Mouse (Mus musculus): ENCODE data around the gene Lnpep.
A peak's percentile ranks its signal among the peaks of the same experiment; 100 is the strongest.

The Lnpep gene

DNA sequence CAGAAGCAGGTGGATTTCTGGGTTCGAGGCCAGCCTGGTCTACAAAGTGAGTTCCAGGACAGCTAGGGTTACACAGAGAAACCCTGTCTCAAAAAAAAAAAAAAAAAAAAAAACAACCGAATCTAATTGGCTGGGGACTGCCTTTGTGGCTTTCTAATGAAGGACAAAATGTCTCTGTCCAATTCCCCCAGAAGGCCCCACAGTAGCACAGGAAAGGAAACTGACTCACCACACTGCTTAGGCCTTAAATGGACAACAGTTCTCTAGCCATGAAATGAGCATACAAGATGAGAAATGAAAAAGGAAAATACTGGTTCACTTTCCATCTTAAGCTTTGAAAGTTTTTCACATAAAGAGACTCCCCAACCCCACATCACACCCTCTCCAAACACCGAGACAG is 15.3 kb downstream of the Lnpep start:
- no peak for ATAC-seq (ENCODE audit: low TSS enrichment)

DNA sequence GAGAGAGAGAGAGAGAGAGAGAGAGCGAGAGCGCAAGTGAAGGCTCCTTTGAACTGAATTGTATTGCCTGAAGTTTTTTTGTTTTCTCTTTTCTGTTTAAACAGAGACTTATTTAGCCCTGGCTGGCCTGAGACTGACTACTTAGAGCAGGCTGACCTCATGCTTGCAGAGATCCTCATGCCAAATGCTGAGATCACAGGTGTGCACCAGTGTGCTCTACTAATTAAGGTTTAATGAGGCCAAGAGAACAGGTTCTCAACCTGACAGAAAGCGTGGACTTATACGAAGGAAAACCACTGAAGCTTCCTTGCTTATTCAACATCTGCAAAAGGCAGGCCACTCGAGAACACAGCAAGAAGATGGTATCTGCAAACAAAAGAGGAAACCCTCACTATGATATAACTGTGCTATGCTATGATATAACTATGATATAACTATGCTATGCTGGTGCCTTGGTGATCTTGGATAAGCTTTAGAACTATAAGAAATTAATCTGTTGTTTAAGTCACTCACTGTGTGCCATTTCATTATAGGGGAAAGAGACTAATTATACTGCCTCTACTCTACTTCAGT is 16.3 kb downstream of the Lnpep start:
- no peak; the same call in 1 of the 2 replicates for ATAC-seq (ENCODE audit: low TSS enrichment)

DNA sequence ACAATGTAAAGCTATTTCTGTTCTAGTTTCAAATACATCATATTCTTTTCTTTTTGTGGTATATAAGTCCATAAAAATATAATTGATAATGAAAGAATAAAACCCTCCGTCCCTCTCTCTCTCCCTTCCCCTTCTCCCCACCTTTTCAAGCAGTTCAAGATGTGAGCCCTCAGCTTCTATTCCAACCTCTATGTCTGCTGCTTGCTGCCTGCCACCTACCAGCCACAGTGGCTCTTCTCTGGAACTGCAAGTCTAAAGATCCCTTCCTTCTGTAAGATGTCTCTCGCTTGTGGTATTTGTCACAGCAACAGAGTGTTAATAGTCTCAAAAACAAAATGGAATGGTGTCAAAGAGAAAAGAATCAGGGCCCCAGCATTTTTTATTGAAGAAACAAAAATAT is 20.3 kb downstream of the Lnpep start:
- peak; percentile 66; the same call in 1 of the 2 replicates for ATAC-seq (ENCODE audit: low TSS enrichment)

DNA sequence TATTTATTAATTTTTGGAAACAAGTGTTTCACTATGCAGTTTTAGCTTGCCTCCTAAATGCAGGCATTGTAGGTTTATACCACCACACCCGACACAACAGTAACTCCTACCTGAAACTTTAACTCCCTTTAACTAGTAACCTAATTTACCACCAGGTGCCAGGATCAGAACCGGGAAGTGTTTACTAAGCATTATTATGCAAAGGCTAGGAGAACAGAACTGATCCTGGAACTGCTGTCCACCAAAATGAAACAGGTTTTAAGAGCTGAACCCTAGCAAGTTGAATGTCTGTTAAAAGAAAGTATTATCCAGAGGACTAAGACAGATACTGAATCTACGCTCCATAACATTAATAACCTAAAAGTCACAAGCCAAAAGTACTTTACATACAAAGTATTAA is 21.2 kb downstream of the Lnpep start:
- no peak for ATAC-seq (ENCODE audit: low TSS enrichment)

DNA sequence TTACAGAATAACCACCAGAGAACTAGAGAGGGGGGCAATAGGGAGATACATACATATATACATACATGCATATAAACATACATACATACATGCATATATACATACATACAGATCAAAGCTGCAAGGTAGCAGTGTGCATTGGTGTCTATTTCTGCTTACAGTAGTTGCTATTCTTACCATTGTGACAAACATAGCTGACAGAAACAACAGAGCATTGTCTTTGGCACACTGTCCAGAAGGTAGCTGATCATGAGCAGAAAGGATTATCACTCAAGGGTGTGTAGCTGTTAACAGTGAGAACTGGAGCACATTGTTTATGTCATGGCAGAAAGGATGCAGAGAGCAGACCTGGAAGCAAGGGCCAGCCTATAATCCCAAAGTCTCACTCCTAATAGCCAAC is 22.1 kb downstream of the Lnpep start:
- no peak for ATAC-seq (ENCODE audit: low TSS enrichment)

DNA sequence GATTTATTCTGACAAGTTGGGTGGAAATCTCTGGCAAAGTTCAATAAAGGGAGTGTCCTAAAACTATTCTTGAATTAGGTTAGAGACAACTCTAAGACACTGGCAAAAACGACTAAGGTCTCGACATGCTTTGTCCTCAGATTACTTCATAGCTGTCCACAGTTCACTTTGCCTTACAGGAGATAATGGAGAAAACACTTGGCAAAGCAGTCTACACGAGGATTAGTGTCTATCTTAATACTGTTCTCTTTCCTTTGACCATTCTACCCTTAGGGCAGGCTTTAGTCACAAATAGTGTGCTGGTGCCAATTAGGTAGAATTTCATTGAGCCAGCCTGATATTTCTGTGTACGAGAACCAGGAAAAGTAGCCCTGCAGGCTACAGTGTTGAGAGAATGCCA is 22.5 kb downstream of the Lnpep start:
- ATAC-seq (ENCODE audit: low TSS enrichment) = no peak

DNA sequence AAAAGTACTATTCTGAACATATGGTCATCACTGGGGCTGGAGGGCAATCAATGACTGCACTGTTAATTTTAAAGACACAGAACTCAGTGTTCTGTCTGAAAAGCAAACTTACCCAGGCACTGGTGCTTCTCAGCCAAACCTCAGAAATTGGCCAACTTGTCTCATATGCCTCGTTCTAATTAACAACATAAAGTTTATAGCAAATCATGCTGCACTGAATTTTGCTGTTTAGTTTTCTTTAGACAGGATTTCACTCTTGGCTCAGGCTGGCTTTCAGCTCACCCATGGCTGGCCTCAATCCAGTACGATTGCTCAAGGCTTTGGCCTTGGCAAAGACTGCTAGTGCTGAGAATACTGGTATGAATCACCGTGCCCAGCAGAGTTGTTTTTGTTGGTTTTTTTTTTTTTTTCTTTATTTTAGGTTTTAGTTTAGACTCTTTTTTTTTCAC is 24.0 kb downstream of the Lnpep start:
- peak; percentile 74; the same call in 1 of the 2 replicates for ATAC-seq (ENCODE audit: low TSS enrichment)

DNA sequence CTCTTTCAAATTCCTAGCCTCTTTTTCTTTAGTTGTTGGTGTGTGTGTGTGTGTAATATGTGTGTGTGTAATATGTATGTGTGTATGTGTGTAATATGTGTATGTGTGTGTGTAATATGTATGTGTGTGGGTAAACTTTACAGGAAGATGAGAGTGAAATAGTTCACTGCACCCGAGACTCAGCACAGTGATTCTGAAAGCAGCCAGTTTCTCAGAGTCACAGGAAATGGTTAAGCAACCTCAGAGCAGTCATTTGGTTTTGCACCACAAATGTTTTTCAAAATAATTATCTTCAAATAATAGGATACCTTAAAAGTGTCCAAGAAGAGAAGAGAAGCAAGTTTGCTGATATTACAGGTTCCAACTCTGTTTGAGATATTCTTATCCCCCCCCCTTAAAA is 24.8 kb downstream of the Lnpep start:
- ATAC-seq (ENCODE audit: low TSS enrichment) = no peak

DNA sequence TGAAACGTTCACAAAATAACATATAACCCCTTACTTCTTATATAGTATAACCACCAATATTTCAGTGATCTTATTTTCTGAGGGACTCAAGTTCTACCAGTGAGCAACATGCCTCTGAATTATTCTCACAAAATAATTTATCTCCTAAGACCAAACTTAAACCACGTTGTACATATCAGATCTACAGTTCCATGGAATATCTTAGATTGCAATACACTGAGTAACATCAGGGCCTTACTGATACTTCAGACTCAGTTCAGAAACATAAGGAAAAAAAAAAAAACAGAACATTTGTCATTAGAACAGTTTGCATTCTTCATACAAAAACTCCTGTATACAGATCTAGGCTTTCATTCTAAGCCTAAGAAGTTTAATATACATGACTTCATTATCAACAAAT is 26.5 kb downstream of the Lnpep start:
- ATAC-seq (ENCODE audit: low TSS enrichment) = no peak

DNA sequence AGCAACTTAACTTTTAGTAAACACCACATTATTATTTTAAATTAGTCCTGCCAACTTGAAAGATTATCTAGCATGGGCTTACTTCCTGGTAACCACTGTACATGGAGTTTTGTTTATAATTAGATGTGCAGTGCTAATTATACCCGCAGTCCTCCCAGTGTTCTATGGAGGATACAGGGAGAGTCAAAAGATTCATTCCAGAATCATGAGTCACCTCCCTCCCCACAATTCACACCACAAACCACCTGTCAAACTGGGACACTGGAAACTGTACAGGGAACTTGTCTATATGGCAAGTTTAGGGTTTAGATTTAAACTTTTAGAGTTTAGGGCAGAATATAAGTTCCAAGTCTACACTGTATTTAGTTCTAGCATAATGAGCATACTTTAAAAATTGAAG is 31.9 kb downstream of the Lnpep start:
- ATAC-seq (ENCODE audit: low TSS enrichment) = peak; percentile 98

DNA sequence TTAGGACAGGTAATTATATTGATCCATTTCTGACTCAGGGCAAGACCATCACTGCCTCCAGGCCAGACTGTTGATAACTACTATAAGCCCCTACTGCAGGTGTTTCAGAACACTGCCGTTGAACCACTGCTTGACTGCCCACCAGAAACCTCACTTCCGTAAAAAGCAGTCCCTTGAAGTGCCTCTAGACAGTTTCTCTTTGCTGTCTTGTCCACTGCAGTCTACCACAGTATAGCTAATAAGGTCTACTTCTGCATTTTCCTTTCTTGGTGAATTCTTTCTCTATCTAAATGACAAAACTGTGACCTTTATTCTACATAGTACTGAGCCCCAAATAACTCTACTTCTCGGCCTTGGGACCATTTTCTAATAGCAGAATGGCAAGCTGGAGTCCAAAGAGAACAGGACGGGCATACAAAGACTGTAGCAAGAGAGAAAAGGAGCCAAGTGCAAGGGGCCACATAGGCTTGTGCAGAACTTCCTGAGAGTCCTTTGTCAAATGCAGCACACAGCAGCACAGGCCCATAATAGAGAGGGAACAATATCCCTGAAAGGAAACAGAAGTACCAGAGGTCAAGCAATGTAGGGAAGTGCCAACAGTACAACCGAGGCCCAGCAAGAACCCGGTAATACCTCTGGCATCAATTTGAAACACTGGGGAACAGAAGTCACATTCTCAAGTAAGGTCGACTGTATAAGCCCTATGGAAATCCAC is 37.4 kb downstream of the Lnpep start:
- ATAC-seq (ENCODE audit: low TSS enrichment) = peak; percentile 34; the same call in 1 of the 2 replicates

DNA sequence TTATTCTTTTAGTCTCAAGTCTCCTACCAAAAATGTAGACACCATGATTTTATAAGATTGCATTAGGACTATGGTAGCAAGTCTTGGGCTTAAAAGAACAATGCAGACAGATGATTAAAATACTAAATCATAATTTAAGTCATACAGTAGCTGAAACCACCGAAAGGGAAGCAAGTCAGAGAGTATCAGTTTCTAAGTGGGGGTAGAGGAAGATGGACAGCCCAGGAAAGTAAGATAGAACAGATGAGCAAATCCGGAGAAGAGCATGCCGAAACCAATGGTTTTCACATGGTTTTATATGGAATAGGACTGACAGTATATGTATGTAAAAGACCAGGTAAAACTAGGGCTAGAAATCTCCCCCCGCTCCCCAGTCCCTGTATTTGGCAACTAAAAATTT is 39.7 kb downstream of the Lnpep start:
- no peak for ATAC-seq (ENCODE audit: low TSS enrichment)

DNA sequence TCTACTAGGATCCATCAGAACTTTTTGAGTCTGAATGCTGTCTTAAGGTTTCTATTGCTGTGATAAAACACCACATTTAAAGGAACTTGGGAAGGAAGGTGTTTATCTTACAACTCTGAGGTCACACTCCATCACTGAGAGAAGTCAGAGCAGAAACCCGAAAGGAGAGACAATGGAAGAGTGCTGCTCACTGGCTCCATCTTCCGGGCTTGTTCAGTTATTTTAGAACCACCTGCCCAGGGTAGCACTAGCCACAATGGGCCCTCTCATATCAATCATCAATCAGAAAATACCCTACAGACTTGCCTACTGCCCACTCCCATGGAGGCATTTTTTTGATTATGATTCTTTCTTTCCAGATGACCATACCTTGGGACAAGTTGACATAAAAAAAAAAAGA is 41.0 kb downstream of the Lnpep start:
- no peak for ATAC-seq (ENCODE audit: low TSS enrichment)

DNA sequence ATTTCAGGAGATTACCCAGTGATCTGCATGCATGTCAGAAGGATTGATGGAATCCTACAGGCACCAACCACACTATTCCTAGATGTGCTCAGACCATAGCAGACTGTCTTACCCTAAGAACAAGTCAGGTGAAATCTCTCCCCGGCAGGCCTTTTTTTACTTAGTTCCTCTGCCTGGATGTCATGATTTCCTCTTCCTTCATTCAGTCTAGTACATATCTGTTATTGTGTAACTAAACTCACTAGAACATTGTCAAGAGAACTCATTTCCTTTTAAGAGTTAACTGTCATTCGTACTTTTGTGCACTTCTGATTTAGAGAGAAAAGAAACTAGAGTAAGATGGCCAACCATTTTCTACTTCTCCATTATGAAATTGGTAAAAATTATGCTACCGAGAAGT is 43.6 kb downstream of the Lnpep start:
- no peak for ATAC-seq (ENCODE audit: low TSS enrichment)

DNA sequence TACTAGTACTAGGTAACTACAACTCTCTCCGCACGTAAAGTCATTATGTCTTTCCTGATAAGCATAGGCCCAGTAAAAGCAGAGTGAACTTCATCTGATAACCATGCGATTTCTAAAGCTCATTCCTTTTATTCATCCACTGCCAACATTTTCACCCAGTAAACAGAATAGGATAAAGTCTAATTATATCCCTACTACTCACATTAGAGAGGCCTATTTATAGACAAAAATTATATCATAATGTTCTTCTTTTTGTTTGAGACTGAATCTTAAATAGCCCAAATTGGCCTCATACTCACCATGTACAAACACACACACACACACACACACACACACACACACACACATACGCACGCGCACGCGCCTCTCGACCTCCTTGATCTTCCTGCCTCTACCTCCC is 48.5 kb downstream of the Lnpep start:
- ATAC-seq (ENCODE audit: low TSS enrichment) = no peak

DNA sequence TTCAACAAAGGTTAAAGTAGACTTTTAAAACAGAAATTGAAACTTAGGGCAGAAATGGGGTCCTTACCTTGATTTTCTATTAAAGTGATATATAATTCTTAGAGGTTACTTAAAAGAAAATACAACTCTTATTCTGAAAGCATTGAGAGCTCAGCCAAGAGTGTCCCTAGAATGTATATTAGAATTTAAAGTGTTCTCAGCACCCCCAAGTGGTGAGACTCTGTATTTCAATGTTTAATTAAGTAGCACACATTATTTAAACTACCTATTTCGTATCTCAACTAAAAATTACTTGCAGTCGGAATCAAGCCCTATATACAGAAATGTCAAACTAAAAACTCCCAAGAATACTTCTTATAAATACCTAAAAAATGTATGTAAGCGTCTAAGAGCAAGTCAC is 57.8 kb downstream of the Lnpep start:
- ATAC-seq (ENCODE audit: low TSS enrichment) = no peak

DNA sequence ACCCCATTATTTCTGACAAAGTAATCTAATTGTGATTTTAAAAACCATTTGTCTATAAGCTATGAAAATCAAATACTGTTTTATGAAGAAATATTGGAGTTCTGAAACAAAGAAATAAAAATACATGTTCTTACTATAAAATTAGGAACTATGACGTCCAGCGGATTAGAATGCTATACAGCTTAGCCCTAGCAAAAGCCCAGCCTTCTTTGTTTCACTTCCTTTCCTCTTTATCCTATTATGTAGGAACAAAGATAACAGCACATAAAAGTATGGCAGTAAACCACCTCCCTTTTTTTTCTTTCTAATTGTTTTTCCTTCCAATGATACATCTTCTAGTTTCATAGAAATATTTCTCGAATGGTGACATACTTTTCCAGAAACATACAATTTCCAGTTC is 75.9 kb downstream of the Lnpep start:
- ATAC-seq (ENCODE audit: low TSS enrichment) = no peak

DNA sequence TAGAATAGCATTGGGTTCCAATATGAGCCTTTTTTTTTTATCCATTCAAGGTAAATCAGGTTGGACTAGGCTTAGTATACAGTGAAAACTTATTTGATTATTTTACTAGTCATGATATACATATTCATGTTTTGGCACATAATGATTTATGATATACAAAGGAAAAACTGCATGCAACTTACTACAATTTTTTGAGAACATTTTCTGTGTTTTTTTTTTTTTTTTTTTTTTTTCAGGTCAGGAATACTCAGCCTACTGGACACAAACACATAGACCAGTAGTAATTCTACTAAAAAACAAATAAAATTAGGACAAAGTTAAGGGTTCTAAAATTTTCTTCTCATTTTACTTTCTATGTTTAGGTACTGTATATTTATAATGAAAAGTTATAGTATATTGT is 93.5 kb downstream of the Lnpep start:
- ATAC-seq (ENCODE audit: low TSS enrichment) = no peak

DNA sequence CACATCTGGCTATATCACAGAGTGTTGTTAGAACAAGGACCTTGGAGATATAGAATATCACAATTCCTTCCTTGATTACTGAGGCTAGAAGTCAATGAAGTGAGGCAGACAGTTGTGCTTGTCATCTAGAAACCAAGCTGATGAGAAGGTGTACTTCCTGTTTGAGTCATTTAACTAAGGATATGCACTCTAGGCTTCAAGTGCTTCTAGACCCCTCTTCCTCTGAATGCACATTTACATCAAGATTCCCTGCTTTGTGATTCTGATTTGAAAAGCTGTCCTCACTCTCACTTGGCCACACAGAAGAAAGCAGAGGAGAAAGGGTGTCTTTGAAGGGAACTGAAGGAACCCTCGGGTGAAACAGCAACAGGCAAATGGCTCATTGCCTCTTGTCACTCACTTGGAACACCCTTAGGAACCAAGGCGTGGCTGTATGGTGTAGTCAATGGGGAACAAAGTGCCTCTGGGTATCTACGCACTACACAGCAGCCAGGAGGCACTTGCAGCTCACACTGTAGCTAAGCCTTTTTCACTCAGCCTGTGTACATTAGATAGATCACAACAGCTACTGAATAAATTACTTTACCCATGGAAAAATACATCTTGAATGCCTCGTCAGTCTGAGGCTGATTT is 108.3 kb downstream of the Lnpep start:
- no peak for ATAC-seq (ENCODE audit: low TSS enrichment)

DNA sequence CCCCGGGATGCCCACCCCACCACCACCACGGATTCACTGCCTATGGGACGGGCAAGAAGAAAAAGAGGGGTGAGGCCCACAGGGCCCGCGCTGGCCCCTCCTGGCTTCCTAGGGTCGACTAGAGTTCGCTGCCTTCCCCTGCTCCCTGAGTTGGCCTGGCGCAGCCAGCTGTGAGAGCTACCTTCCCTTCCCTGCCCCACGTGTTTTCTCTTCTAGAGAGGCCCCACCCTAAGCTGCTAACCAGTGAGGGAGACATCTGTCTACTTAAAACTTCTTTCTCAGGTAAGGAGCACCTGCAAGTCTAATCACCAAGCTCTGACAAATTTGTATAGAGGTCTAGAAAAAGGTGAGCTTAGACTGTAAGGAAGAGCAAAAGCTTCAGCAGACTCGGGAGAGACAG is 118.2 kb downstream of the Lnpep start:
- no peak for ATAC-seq (ENCODE audit: low TSS enrichment)

DNA sequence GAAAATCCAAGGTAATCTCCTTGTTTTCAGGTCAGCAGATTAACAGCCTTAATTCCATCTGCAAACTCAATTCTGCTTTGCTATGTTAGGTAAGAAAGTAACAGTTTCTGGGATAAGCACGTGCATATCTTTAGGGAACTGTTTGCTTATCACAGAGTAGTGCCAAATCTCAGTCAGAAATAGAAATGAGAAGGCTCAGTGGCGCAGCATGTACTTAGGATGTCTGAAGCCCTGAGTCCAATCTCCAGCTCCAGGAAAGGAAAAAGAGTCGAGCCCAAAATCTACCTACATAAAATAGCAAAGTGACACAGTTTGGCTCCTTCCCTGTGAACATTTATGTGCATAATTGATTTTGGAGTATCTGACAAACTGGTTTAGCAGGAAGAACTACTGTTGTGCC is 125.6 kb downstream of the Lnpep start:
- peak; percentile 77 for ATAC-seq (ENCODE audit: low TSS enrichment)

DNA sequence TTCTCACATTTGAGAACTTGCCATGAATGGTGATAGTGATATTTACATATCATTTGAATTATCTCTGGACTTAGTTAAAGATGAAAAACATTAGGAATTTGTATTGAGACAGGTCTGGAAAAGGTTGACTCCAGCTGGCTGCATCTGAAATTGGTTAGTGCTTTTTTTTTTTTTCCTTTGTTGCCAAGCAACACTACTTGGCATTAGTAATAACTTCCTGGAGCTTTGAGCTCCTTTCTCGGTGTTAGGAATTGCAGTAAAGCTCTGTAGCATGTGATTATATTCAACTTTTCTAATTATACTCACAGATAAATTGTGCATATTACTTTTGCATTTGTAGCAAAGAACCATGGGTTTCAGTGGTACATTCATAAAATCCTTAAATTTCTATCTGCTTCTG is 126.0 kb downstream of the Lnpep start:
- peak; percentile 44; the same call in 1 of the 2 replicates for ATAC-seq (ENCODE audit: low TSS enrichment)

DNA sequence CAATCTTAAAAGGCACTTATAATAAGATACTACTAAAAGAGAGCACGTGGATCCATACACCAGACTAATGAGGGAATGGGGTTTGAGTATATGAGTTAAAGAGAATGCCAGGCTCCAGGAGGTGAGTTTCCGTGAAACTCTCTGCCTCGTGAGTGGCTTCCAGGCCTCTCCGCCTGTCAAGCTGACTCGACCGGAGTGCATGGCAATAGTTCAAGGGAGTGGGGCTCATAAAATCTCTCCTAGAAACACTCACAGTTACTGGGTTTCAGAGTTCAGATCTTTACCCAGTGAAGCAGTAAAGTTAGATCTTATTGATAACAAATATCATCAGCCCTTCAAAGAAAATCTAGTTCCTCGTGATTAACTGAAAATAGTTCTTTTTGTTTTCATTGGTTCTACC is 128.1 kb downstream of the Lnpep start:
- ATAC-seq (ENCODE audit: low TSS enrichment) = no peak

All from frontal cortex, adult (tissue).